22 mouse cellular contexts compared by ENCODE assay signal in genomic region chr10:97018641-97019040, GRCm38 (mm10).
"Had no signal": no experiment of that assay in that cellular context is flagged by ENCODE, and none has a peak within 500 bp of the region (broad histone marks: within the 10 kb centered on the region; RNA-seq: fewer than 3 reads in every experiment).

No protein-coding gene starts in this region.

- H3K27ac ChIP-seq: layer of hippocampus, adult 2 months; limb, embryonic 10.5 days; limb, embryonic 13.5 days; liver, embryonic 12.5 days; liver, embryonic 15.5 days; lung, embryonic 15.5 days; midbrain, embryonic 12.5 days; midbrain, embryonic 15.5 days; neural tube, embryonic 13.5 days; stomach, embryonic 15.5 days had no signal

- H3K4me2 ChIP-seq: limb, embryonic 13.5 days; liver, embryonic 12.5 days; liver, embryonic 15.5 days; lung, embryonic 15.5 days; midbrain, embryonic 12.5 days; midbrain, embryonic 15.5 days; neural tube, embryonic 13.5 days; stomach, embryonic 15.5 days had no signal

- H3K4me1 ChIP-seq: limb, embryonic 10.5 days; limb, embryonic 13.5 days; liver, embryonic 12.5 days; liver, embryonic 15.5 days; lung, embryonic 15.5 days; megakaryocyte, embryonic 14.5 days; midbrain, embryonic 12.5 days; midbrain, embryonic 15.5 days; neural tube, embryonic 13.5 days; stomach, embryonic 15.5 days had no signal

- DNase-seq: kidney, adult 9 months; kidney, postnatal 25 days; layer of hippocampus, adult 9-11 months; liver; lung, adult 18-20 months; lung, postnatal 10 days; lung, postnatal 36 days; retina, postnatal 1 day; right cerebral cortex, postnatal 25 days; spleen, adult 18-20 months; thymus, postnatal 25 days had no signal

- H3K9ac ChIP-seq: limb, embryonic 13.5 days; liver, embryonic 12.5 days; liver, embryonic 15.5 days; lung, embryonic 15.5 days; midbrain, embryonic 12.5 days; midbrain, embryonic 15.5 days; neural tube, embryonic 13.5 days; stomach, embryonic 15.5 days had no signal

- H3K36me3 ChIP-seq: limb, embryonic 10.5 days; limb, embryonic 13.5 days; liver, embryonic 12.5 days; liver, embryonic 15.5 days; lung, embryonic 15.5 days; midbrain, embryonic 12.5 days; midbrain, embryonic 15.5 days; neural tube, embryonic 13.5 days; stomach, embryonic 15.5 days had no signal

- ATAC-seq: liver, embryonic 12.5 days; midbrain, embryonic 15.5 days had no signal

- H3K9me3 ChIP-seq: limb, embryonic 10.5 days; limb, embryonic 13.5 days; liver, embryonic 12.5 days; liver, embryonic 15.5 days; lung, embryonic 15.5 days; megakaryocyte, embryonic 14.5 days; midbrain, embryonic 12.5 days; midbrain, embryonic 15.5 days; neural tube, embryonic 13.5 days; stomach, embryonic 15.5 days had no signal

- H3K27me3 ChIP-seq: limb, embryonic 13.5 days; liver, embryonic 12.5 days; liver, embryonic 15.5 days; lung, embryonic 15.5 days; megakaryocyte, embryonic 14.5 days; midbrain, embryonic 12.5 days; midbrain, embryonic 15.5 days; neural tube, embryonic 13.5 days; stomach, embryonic 15.5 days had no signal

- H3K4me3 ChIP-seq: layer of hippocampus, adult 2 months; limb, embryonic 10.5 days; limb, embryonic 13.5 days; liver, embryonic 12.5 days; liver, embryonic 15.5 days; lung, embryonic 15.5 days; megakaryocyte, embryonic 14.5 days; midbrain, embryonic 12.5 days; midbrain, embryonic 15.5 days; neural tube, embryonic 13.5 days; stomach, embryonic 15.5 days had no signal
